Mouse (Mus musculus): ENCODE results near the gene Adamts16.

Adamts16 gene

DNA sequence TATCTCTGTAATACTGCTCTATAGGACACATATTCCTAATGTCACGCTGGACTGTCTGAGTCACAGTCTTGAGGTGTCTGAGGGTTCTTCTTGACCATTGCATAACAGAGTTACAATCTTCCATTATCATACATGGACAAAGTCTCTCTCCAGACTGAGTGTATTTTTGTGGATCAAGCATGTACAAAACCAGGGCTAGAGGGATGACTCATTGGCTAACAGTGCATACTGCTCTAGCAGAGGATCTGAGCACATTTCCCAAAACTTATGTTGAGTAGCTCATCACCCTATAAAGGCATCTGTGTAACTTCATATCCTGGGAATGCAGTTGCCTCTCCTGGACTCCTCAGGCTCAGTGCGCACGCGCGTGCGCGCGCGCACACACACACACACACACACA is 81.4 kb downstream of the Adamts16 start:
- DNase-seq, result no peak

DNA sequence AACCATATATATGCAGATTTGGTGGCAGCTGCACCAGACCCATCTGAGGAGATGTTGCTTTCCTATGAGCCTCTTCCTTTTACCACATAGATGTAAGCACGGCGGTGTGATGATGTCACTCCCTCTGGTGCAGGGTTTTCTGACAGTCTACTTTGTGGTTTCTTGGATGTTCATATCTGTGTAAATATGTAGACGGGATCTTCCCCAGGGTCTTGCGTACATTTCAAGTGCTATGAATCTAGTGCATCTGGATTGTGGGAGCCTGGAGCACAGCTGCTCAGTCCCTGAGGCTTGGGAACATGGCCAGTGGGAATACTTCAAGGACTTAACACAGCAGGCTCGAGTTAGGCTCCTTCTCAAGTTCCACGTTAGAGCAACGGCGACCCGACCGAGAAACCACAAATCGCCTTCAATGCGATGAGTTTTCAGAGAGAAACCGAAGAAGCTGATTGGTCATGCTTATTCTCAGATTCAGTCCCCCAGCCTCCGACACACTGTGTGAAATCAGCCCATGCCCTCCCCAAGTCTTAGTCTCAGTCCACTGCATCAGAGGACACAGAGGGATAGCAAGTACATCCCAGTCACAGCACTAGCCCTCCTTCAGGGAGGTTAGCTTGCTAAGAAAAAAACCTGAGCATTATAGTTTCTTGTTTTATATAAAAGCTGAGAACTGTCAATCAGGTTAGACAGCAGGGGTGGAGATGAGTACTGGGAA is 95.2 kb downstream of the Adamts16 start:
- no peak for DNase-seq

DNA sequence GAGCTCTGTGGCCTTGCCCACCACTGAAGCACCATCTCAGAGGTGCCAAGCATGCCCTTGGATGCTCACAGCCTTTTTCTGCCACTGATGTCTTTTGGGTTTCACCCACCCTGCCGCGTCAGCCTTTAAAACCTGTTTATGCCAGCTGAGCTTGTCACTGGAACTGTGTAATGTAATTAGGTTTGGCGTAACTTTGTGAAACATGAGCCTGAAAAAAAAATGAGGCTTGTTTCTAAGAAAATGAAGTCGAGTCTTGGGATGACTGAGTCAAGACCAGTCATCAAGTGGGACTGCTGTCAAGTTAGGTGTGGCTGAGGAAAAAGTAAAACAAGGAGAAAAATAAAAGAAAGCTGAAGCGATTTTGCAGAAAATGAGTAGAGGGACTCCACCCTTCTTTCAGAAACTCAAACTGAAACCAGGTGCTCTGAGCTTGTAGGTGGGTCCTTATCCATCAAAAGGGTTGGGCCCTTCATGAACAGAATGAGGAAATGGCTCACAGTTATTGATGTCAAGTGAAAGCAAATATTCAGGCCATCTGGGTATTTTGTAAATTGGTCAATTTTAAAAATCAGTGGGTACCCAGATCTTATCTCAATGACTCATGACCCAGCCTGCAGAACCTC is 97.1 kb downstream of the Adamts16 start:
- no peak for DNase-seq

DNA sequence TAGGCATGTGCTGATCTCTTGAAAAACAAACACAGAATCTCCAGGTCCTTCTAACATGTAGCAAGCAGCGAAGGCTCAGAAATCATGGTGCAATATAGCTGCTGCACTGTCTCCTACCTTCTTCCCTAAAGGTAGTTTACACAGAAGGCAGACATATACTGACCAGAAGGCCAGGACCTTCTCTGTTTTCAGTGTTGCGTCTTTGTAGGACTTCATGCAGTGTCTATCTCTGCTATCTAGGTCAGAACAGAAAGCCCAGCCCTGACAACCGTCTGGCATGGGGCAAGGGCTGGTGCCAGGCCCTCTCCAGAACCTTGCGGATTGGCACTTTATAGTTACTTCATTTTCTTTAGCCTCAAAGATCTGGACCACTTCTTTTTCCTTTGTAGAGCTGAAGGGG is 98.9 kb downstream of the Adamts16 start:
- no peak for DNase-seq

DNA sequence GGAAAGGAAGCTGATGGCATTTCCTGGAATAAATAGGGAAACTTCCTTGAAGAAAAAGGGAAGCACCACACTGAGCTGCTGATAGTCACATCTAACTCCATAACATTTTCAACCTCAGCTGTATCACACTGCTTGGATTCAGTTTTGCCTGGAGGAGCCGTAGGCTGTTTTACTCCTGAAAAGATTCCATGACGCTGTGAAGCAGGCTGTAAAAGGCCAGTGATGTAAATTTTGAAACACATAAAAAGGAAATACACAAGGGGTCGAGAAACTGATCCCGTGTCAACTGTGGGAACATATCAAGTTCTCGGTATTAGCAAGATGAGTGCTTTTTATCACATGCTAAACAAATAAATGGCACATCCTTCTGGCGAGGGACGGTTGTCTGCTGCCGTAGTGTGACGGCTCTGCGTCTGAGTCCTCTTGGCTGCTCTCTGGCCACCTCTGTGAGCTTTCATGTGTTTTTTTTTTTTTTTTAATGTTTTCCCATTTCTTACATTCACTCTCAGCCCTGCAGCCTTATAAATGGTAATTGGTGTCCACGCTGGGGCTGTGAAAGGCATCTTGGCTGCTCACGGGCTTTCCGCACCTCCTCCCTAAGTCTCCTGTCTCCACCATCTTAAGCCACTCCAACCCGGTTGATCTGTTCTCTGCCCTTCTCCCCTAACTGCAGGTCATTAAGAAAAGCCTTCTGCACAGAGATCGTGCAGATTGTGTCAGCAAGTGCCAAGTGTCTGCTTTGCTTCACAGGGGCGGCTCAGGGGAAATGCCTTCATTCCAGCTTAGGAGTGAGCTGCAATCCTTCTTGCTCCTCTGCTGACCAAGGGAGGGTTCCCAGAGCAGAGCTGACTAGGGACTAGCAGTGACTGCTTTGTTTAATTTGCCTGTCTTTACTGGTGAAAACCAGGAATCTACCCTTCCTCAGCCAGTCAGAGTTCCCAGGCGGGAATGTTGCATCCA is 101.0 kb downstream of the Adamts16 start:
- no peak for DNase-seq

DNA sequence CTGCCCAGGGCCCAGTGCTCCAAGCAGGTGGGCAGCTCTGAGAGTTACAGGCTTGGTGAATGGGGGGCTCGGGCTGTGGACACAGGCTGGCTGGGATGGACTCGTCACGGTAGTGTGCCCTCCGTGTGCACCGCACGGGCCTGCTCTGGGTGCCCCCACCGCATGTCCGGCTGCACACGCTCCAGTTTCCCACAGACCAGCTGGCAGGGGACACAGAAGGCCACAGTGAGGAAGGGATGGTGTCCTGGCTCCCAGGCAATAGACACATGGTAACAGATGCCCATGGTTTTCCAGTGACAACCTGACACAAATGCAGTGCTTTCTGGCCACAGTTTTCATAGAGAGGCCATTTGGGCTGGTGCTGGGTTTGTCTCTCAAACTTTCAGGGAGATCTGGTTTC is 102.8 kb downstream of the Adamts16 start:
- DNase-seq, result no peak

DNA sequence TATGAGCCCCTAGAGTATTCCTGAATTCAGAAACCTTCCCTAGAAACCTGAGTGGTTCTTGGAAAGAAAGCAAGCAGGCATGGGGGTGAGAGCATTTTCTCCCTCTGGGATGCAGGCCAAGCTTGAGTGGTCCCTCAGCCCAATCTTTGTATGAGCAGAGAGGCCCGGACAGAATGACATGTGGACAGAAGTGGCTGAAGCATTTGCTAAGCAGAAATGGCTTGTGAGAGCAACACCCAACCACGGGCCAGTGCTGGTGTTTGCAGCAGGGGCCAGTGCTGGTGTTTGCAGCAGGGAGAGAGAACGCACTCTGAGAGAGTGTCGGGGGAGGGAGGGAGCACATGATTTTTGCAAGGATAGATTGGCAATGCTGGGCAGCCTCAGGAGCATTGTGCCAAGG is 105.2 kb downstream of the Adamts16 start:
- no peak for DNase-seq

DNA sequence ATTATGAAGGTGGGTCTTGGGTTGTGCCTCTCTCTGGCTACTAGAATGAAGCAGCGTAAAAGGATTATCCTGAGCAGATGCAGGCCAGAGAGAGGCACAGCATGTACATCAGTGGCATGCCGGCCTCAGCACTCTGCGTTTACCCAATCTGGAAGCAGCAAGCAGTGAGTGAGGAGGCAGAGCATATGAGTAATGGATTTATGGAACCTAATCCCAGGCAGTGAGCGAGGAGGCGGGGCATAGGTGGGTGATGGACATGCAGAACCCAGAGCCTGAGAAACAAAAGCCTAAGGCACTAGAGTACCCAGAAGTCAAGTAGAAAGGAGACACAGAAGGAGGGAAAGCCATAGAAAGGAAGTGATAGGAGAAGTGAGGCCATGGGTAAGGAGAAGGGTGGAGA is 107.0 kb downstream of the Adamts16 start:
- no peak for DNase-seq

DNA sequence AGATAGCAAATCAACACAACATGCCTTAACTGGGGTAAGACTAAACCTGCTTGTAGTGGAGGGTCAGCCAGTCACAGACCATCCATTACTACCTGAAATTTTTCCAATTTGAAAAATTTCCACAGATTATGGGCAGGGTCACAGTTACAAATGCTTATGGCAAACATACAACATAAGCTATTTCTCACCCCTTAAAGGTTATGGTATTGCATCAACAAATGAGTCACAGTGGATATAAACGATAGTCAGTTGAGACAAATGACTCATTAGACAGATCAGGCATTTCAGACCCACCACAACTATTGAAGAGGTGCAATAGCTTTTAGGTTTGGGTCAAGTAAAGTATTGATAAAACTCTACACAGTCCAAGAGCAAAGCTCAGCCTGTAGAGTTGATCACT is 107.7 kb downstream of the Adamts16 start:
- DNase-seq, result no peak

DNA sequence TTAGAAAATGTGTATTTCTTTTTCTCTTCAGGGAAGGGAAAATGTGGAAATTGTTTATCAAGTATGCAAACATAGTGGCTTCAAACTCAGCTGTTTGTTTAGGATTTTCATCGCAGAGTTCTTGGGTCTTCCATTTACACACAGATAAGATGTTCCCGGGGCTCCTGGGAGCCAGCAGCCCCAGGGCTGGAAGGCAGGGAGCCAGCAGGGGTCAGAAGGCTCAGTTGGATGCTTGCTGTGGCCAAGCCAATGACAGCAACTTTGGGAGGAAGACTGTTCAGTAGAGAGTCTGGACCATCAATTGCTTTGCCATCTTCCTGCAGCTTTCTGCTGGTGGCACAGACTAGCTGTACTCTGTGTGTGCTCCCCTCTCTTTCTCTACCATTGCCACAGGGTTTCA is 108.4 kb downstream of the Adamts16 start:
- no peak for DNase-seq

DNA sequence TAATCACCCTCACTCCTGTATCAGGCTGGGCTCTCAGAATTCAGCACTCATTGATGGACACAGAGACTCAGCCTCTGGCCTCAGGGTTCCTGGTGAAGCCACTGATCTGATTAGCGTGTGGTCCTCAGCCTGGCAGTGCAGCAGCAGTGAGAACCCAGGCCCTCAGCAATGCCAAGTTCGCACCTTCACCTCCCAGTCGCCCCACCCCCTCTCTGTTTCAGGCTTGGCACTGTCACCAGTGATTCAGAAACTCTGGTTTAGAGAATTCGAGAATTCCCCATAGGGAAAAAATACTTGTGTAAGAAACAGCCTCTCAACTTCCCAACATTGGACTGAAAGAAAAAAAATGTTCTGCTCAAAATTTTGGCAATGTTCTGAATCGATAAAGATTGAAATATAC is 108.8 kb downstream of the Adamts16 start:
- no peak for DNase-seq

DNA sequence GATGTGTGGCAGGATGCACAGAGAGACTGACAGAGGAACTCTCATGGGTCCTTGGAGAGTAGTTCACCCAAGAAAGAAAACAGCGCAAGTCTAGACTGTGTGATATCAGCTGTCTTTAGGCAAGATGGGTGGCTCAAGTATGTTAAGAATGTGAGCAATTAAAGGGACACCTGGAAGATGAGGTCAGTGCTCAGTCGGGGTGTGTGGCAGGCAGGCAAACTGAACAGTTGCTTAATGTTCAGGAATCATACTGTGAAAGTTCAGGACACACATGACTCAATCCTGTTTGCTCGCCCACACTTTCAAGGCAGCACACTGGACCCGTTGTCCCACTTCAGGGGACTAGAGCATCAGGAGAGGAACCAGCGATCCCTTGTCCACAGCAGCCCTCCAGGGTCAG is 110.3 kb downstream of the Adamts16 start:
- no peak for DNase-seq

DNA sequence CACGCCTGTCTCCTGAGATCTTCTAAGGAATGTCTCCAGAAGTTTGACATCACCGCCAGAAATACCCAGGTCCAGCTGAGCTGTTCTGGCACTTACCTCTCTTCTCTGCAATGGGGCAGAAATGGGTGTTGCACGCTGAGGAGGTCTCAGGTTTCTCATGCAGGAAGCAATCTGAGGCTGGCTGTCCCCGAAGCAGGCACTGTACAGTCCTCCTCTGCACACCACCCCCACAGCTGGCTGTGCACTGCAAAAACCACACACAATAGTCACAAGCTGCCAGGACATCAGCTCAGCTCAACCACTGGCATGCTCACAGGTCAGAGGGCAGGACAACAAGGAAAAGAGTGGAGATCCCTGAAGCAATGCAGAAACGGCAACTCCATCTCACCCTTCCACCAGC is 111.6 kb downstream of the Adamts16 start:
- no peak for DNase-seq

DNA sequence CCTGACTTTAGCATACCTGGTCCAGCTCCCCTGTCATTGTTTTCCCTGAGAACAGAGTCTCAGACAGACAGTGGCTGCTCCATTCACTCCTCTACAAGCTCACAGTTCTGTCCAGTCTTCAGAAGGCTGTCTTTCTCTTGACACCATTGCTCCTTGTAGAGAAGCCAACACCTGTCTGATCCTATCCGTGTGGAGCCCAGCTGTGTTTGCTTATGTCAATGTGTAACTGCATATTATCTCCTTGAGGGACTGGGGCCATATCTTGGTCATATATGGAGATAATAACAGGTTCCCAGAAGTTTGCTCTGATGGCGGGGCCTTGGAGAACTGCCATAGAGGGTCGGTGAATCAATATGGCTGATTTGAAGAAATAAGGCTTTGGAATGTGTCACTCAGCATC is 115.4 kb downstream of the Adamts16 start:
- DNase-seq, result no peak

DNA sequence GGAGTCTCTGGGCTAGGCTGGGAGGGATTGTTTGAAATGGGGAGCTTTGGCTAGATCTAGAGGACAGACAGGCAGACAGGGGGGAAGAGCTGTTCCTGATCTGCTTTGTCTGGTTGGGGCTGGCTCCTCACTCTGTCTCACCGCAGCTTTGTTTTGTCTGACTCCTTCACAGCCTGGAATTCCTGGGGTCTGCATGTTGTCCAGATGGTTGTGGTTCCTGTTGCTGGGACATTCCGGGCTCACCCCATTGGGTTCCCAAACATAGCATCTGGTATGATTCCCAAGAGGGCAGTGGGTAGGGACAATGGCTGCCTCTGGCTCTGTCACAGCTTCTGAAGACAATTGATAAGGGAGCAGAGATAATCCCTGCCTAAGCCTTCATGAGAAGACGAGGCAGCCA is 117.0 kb downstream of the Adamts16 start:
- DNase-seq, result no peak

DNA sequence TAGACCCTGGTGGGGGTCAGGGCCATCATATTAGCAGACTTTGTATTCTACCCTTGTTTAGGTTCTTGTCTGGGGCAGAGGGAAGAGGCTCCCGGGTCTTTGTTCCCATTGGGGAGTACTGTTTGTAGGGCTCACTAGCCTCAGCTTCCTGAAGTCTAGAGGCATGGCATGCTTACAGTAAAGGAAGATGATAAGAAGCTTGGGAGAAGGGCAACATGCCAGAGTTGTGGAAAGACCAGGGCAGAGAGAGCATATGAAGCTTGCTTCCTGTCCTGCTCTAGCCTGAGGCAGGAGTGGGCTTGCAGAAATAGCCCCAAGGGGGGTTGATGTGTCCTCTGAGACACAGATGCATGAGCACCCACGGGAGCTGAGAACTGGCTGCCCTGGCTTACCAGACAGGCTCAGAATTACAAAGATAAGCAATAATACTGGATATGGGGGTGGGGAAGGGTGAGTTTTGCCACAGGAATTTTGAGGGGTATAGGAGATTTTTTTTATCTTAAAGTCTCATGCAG is 117.4 kb downstream of the Adamts16 start:
- DNase-seq, result no peak

DNA sequence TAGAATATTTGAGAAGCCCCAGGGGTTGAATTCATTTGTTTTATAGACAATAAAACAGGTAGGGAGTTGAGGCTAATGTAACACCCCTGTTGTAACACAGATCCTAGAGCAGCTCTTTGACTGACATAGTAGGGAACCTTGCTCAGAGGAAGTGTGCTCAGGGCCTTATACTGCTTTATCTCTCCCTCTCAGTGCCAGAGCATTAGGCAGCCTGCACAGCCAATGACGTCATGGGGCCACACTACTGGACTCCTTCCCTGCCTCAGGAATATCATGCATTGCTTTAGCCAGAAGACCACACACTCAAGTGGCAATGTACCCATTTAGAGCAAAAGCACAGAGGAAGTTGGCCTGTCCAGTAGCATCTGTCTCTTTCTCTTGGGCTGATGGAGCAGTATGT is 121.6 kb downstream of the Adamts16 start:
- DNase-seq, result no peak

DNA sequence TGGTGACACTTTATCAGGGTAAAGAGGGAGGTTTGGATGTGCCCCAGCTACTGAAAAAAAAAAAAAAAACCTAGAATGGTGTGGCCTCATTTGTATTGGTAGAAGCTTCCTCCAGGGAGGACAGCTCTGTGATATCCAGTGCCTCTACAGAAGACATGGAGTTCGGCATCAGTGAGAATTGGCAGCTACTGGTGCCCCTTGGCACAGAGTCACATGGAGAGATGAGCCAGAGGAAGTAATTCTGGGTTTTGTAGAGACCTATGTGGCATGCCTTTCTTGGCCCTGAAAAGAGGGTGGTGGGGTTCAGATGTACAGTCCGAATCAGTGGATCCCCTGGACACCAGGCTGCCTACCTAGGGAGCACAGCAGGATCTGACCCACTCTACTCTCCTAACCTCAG is 122.8 kb downstream of the Adamts16 start:
- DNase-seq, result no peak

DNA sequence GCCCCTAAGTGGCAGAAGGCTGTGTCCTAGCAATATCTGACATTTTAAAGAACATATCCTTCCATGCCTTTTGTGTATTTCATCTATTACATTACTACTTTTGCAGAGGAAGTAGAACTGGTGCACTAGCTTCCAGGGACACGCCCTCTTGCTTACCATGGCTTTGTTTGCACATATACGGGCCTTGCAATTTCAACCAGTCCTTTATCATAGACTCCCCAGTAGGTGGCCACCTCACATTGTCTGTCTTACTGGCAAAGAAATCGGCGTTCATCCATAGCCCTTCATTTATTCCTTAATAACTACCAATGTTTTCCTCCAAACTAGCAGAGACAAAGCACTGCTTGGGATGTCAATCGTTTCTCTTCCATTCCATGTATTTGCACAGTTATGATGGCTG is 125.6 kb downstream of the Adamts16 start:
- DNase-seq, result no peak

DNA sequence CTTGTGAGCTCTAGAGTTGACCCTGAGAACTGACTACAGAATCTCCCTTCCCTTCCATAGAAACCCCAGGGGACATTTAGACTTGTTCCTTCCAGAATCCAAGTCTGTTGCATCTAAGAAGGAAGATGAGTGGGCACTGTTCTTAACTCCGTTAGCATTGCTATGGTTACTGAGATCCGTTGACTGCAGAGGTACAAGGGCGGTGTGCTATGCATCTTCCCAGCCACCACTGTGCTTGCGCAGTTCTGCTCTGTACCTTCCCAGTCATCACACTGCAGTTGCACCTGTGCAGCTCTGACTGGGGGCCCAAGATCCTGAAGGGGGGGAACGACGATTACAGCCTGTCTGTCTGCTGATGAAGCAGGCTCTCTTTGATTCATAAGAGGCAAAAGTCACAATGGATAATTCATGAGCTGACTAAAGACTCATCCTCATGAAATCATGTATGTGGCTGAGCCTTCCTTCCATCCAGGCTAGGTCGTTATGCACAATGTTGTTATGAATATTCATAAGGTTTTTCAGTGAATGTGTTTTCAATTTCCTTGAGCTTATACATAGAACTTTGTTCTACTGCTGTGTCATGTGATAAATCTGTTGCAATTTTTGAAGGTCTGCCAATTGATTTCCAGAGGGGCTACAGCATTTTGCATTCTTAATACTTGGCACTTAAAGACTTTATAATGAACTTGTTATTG is 127.4 kb downstream of the Adamts16 start:
- DNase-seq, result no peak

DNA sequence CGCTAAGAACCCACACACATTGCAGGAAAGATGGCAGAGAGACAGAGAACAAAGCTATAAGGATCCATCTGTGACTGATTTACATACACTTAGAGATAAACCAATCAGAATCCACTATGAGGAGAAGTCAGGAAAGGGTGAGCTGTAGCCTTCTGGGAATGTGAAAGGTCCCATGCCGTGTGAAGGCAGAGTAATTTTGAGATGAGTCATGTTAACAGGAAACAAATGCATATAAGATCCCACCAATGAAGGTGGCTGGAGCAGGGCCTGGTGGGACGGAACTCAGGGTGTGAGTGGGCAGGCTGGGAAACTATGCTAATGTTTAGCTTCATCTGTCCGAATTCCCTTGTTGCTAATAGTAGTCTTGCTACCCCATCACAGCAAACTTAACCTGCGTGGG is 128.3 kb downstream of the Adamts16 start:
- no peak for DNase-seq

DNA sequence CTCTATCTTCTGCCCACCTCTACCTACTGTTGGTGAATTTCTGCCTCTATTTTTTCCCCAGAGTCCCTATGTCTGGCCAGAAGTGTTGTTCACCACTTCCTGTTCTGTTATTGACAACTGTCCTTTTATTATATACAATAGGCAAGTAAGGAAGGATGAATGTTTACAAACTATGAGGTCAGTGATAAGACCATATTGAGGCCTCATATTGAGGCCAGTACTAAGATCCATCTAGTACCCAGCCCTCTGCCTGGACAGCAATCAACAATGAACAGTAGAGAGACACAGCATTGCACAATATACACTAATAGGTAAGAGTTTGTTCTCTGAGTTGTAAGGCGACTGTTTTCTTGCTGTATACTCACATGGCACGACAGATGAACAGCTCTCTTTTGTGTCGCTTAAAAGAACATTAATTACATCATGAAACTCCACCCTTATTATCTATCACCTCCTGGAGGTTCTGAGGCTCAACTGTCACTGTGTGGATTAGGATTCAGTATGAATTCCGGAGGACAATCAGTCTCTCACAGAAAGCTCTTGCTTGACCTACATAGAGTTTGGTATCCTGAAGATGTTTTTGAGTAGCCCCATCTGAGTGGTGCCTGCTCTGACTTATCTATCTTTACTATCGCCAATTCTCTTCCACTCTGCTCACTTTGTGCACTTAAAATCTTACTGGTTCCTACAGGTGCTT is 134.3 kb downstream of the Adamts16 start:
- no peak for DNase-seq

Measured in kidney, postnatal 4 days (tissue).